Comparison of ENCODE assay signal across 8 mouse cellular contexts in the genomic region with DNA sequence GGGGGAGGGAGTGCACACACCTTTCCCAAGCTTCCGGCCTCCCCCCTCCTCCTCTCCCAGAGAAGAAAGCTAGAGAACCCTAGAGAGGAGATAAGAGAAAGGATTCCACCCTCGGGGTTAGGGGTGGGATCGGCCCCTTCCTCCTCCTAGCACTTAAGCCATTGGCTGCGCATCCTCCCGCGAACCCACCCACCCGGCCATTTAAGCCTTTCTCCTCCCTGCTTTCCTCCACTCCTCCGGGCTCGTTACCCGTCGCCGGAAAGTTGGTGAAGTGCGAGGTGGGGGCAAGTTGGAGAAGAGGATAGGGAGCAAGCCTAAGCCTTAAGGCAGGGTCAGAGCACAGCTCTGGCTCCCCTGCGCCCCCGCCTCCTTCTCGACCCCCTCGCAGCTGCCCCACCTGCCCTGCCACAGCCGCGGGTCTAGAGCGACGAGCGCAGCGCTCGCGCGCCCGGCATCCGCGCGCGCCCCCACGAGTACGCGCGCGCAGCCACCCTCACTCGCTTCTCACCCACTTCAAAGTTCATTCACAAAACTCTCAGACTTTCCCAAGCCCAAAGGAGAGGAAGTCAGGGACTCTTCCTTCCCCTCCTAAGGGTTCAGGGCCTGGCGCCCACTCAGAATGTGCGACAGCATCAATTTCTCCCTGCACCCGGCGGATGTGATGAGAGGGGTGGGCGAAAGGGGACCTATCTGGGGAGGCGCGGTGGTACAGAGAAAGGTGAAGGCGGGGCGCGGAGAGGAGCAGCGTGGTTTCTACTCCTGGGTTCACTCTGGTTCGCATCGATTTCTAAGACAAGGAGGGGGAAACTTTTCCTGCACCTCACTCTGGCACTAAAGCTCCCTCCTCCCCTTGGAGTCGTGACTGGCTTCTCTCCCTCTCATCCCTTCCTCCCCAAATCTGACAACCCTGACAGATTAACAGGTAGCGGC. TPM values are rescaled to one million over a fixed set of nuclear protein-coding genes. Genes with fewer than 3 reads are reported as not detected.
A peak's percentile ranks its signal among the peaks of the same experiment; 100 is the strongest.
DNase-seq lines count a peak whose midpoint lies in the region; ATAC-seq and TF ChIP-seq lines count a peak whose summit lies in the region.

No protein-coding gene starts in this region.

- H3K79me2 ChIP-seq in heart, adult 2 months (replicated peaks; ENCODE audit: control insufficient read depth, insufficient read depth, low read length): no peaks in the 10 kb centered on the region

- H3K4me1 ChIP-seq in erythroblast, embryonic 14.5 days (ENCODE audit: control insufficient read depth): peaks cover 37% of the 10 kb centered on the region
- H3K4me1 ChIP-seq in heart, adult 2 months (ENCODE audit: control insufficient read depth, insufficient read depth, low read length): no peaks in the 10 kb centered on the region
- H3K4me1 ChIP-seq in kidney, adult 2 months (ENCODE audit: control insufficient read depth, insufficient read depth, low read length): 0 out of 2 replicates have a peak, but pooled peaks cover 3% of the 10 kb centered on the region
- peaks cover 7% of the 10 kb centered on the region for H3K4me1 ChIP-seq in limb, embryonic 15.5 days
- no peaks in the 10 kb centered on the region; the same call in 1 of the 2 replicates for H3K4me1 ChIP-seq in midbrain, postnatal 0 days (ENCODE audit: insufficient read depth, low read length)

- peak; percentile 85 for DNase-seq in embryo, embryonic 11.5 days (ENCODE audit: low read depth, low spot score)
- DNase-seq in heart, adult 2 months: peak; percentile 88
- DNase-seq in kidney, adult 2 months: peak; percentile 85
- peak; percentile 94 for DNase-seq in midbrain, postnatal 0 days (ENCODE audit: low spot score)
- peak; percentile 32 to 53 for DNase-seq in spleen, postnatal 14 days (ENCODE audit: low spot score in 2 of 2)

- peak overlapping the region; percentile 99 for H3K27ac ChIP-seq in heart, adult 2 months
- peak overlapping the region; percentile 96 for H3K27ac ChIP-seq in kidney, adult 2 months (ENCODE audit: insufficient read depth, low read depth, low read length)
- peak overlapping the region; percentile 97 for H3K27ac ChIP-seq in limb, embryonic 15.5 days
- peak overlapping the region; percentile 95 for H3K27ac ChIP-seq in midbrain, postnatal 0 days (ENCODE audit: low read depth, low read length)

- no peaks in the 10 kb centered on the region for H3K36me3 ChIP-seq in erythroblast, embryonic 14.5 days (ENCODE audit: control insufficient read depth)
- H3K36me3 ChIP-seq in heart, adult 2 months (ENCODE audit: control insufficient read depth, insufficient read depth, low read length): no peaks in the 10 kb centered on the region
- H3K36me3 ChIP-seq in kidney, adult 2 months (ENCODE audit: control insufficient read depth, insufficient read depth, low read length): no peaks in the 10 kb centered on the region
- H3K36me3 ChIP-seq in limb, embryonic 15.5 days: no peaks in the 10 kb centered on the region
- H3K36me3 ChIP-seq in midbrain, postnatal 0 days (ENCODE audit: insufficient read depth, low read length): no peaks in the 10 kb centered on the region

- H3K4me3 ChIP-seq in erythroblast, embryonic 14.5 days (replicated peaks): peak overlapping the region; percentile 71
- peak overlapping the region; percentile 95 for H3K4me3 ChIP-seq in heart, adult 2 months
- peak overlapping the region; percentile 78 for H3K4me3 ChIP-seq in kidney, adult 2 months (ENCODE audit: insufficient read depth, low read depth, low read length)
- peak overlapping the region; percentile 74 for H3K4me3 ChIP-seq in limb, embryonic 15.5 days
- peak overlapping the region; percentile 63 for H3K4me3 ChIP-seq in midbrain, postnatal 0 days (ENCODE audit: low read depth, low read length)

- peak overlapping the region; percentile 90 for H3K4me2 ChIP-seq in limb, embryonic 15.5 days
- H3K4me2 ChIP-seq in midbrain, postnatal 0 days (ENCODE audit: low read depth, low read length, poor library complexity, severe bottlenecking): peak overlapping the region; percentile 90

- TF ChIP-seq CTCF in heart, adult 2 months (IDR thresholded peaks at IDR 0.05): no peak
- no peak for TF ChIP-seq CTCF in kidney, adult 2 months (conservative IDR thresholded peaks at IDR 0.05; ENCODE audit: insufficient read depth, insufficient read length, low read depth, low read length)
- TF ChIP-seq CTCF in midbrain, postnatal 0 days (IDR thresholded peaks at IDR 0.05): 0 out of 2 replicates have a peak, but pooled peaks have one; percentile 4

- H3K9ac ChIP-seq in heart, adult 2 months (ENCODE audit: low read depth, low read length): peak overlapping the region; percentile 81
- H3K9ac ChIP-seq in limb, embryonic 15.5 days: peak overlapping the region; percentile 70
- peak overlapping the region; percentile 83 for H3K9ac ChIP-seq in midbrain, postnatal 0 days (replicated peaks; ENCODE audit: low read length, poor library complexity, severe bottlenecking)

- no peak for TF ChIP-seq EP300 in heart, adult 2 months (IDR thresholded peaks at IDR 0.05; ENCODE audit: insufficient read depth, low read depth, low read length)

- no peak for ATAC-seq in erythroblast, adult 5-6 weeks (replicated peaks; ENCODE audit: low FRiP score, poor library complexity, severe bottlenecking)
- peak; percentile 83 for ATAC-seq in limb, embryonic 15.5 days (ENCODE audit: insufficient number of reproducible peaks, low FRiP score, low TSS enrichment, low read depth)
- peak; percentile 83 for ATAC-seq in midbrain, postnatal 0 days (ENCODE audit: low FRiP score)

- intact Hi-C loops in heart, adult 2 months (cut with DNase I): loop anchor here (1.0 to 5.0 kb wide), 7 partner anchors 14 to 541 kb away; partner anchors contain the start of gene Setd7

- peaks cover 23% of the 10 kb centered on the region for H3K27me3 ChIP-seq in erythroblast, embryonic 14.5 days (ENCODE audit: control insufficient read depth)
- no peaks in the 10 kb centered on the region for H3K27me3 ChIP-seq in heart, adult 2 months (ENCODE audit: control insufficient read depth, insufficient read depth, low read length)
- H3K27me3 ChIP-seq in kidney, adult 2 months (replicated peaks; ENCODE audit: control insufficient read depth, insufficient read depth, low read length): no peaks in the 10 kb centered on the region
- no peaks in the 10 kb centered on the region for H3K27me3 ChIP-seq in limb, embryonic 15.5 days
- H3K27me3 ChIP-seq in midbrain, postnatal 0 days (ENCODE audit: insufficient read depth, low read length): no peaks in the 10 kb centered on the region

- no peaks in the 10 kb centered on the region for H3K9me3 ChIP-seq in erythroblast, embryonic 14.5 days (ENCODE audit: control insufficient read depth, low read length)
- no peaks in the 10 kb centered on the region for H3K9me3 ChIP-seq in limb, embryonic 15.5 days
- H3K9me3 ChIP-seq in midbrain, postnatal 0 days (ENCODE audit: low read length): no peaks in the 10 kb centered on the region

- TF ChIP-seq POLR2A in heart, adult 2 months (IDR thresholded peaks at IDR 0.05; ENCODE audit: insufficient read depth, low read depth, low read length): peak; percentile 98
- TF ChIP-seq POLR2A in kidney, adult 2 months (IDR thresholded peaks at IDR 0.05; ENCODE audit: low read depth, low read length): peak; percentile 89

- WGBS in heart, adult 2 months: under 1% methylated on average over 52 of the region's 52 CpGs
- under 1% methylated on average over 52 of the region's 52 CpGs for WGBS in kidney, adult 2 months
- WGBS in limb, embryonic 15.5 days: under 1% methylated on average over 52 of the region's 52 CpGs
- 0% methylated on average over 41 of the region's 52 CpGs for WGBS in midbrain, postnatal 0 days

RNA-seq across cellular contexts. Expression of gene Maml3, which starts 2.0 kb away (rescaled TPM):
- polyA plus RNA-seq in erythroblast, embryonic 14.5 days (2012): 0.03 and 0.04 TPM in 2 replicates
- 1.7 and 3.3 TPM in 2 replicates for total RNA-seq in erythroblast, adult 5-6 weeks (2015; ENCODE audit: low replicate concordance)
- total RNA-seq in erythroblast, adult 5-6 weeks (2017; ENCODE audit: low replicate concordance): 0.84 and 1.3 TPM in 2 replicates
- total RNA-seq in heart, adult 2 months (2021): 1 to 10 TPM; 2.7 to 2.8 TPM
- polyA plus RNA-seq in heart, adult 2 months (2012; rRNA removed): 1.9 and 2.0 TPM in 2 replicates
- 3.6 and 3.7 TPM in 2 replicates for polyA plus RNA-seq in kidney, adult 2 months (2012; rRNA removed)
- polyA plus RNA-seq in limb, embryonic 15.5 days (2015; fragmentation: Nextera tagmentation; extraction: Ambion mirVana): 4.4 and 5.1 TPM in 2 replicates
- 17.8 and 20.2 TPM in 2 replicates for total RNA-seq in midbrain, postnatal 0 days (2014; rRNA removed)
- polyA plus RNA-seq in midbrain, postnatal 0 days (2015; fragmentation: Nextera tagmentation; extraction: Ambion mirVana): 3.4 and 3.9 TPM in 2 replicates

Comparison
In these comparisons a context has a peak if more than half of its experiments do, and no peak if none do; other contexts are left out.
1. DNase-seq: peak in every context shown above with its lines; median percentile 94 in midbrain, postnatal 0 days; 88 in heart, adult 2 months; 85 in embryo, embryonic 11.5 days; 85 in kidney, adult 2 months; 42 in spleen, postnatal 14 days.